Mouse (Mus musculus) hindbrain, postnatal 0 days (tissue): Measurements from ENCODE around the gene Ddah1. TPM values are rescaled to one million over a fixed set of nuclear protein-coding genes. Genes with fewer than 3 reads are reported as not detected.

ENCODE experiments used
- ATAC-seq: fragments of 200-750 bp; cut with Nextera tagmentation; 2 replicates; pipeline ENCODE4 v1.8.0; 2017; ENCODE audit warnings: mild to moderate bottlenecking, moderate TSS enrichment, moderate library complexity
- DNase-seq: peaks from one replicate; pipeline ENCODE4 v3.0.0-alpha.2; 2015; ENCODE audit warnings: low spot score
- H3K27ac ChIP-seq: fragments of 300-500 bp; sonication (generic); 2 replicates; pipeline ENCODE4 v1.5.1; 2014; ENCODE audit warnings: mild to moderate bottlenecking
- H3K27me3 ChIP-seq: fragments of 300-500 bp; sonication (generic); 2 replicates; pipeline ENCODE4 v1.6.1; 2014; ENCODE audit warnings: low read length, mixed read lengths; ENCODE audit not compliant: insufficient read depth
- H3K36me3 ChIP-seq: fragments of 300-500 bp; sonication (generic); 2 replicates; pipeline ENCODE4 v1.6.1; 2014; ENCODE audit warnings: low read length, mixed read lengths; ENCODE audit not compliant: insufficient read depth
- H3K4me1 ChIP-seq: fragments of 300-500 bp; sonication (generic); 2 replicates; pipeline ENCODE4 v1.6.1; 2014; ENCODE audit warnings: antibody characterized with exemption, low read length, mixed read lengths; ENCODE audit not compliant: insufficient read depth
- H3K4me2 ChIP-seq: fragments of 300-500 bp; sonication (generic); 2 replicates; pipeline ENCODE4 v1.6.1; 2014; ENCODE audit warnings: low read depth, mild to moderate bottlenecking, low read length, moderate library complexity, mixed read lengths
- H3K4me3 ChIP-seq: fragments of 300-500 bp; sonication (generic); 2 replicates; pipeline ENCODE4 v1.5.1; 2014; ENCODE audit warnings: low read length
- H3K9ac ChIP-seq: fragments of 300-500 bp; sonication (generic); replicated peaks from 2 replicates; pipeline ENCODE4 v1.6.1; 2014; ENCODE audit warnings: mild to moderate bottlenecking, low read length, moderate library complexity, mixed read lengths
- H3K9me3 ChIP-seq: fragments of 300-500 bp; sonication (generic); 2 replicates; pipeline ENCODE4 v1.6.1; 2016; ENCODE audit warnings: low read length, mixed read lengths
- CTCF ChIP-seq: IDR thresholded peaks from 2 replicates; pipeline ENCODE4 v1.5.1; 2016; ENCODE audit warnings: antibody characterized with exemption, control low read depth, low read depth
- WGBS: fragments of 180-500 bp; shearing (Covaris S2); extraction: QIAGEN DNeasy Blood & Tissue Kit; methylation state at CpG from one replicate; pipeline ENCODE4 v1.1.7; 2014; 5-methylcytosine and 5-hydroxymethylcytosine counted together
- polyA plus RNA-seq: library from polyadenylated mRNA; unstranded; fragments of >200 nt; fragmentation: Nextera tagmentation; extraction: Ambion mirVana; gene quantifications from 2 replicates; pipeline ENCODE4 v1.2.1, GENCODE M21; 2015
- total RNA-seq: library from RNA; depleted of rRNA; stranded (reverse); fragments of >200 nt; gene quantifications from 2 replicates; pipeline ENCODE4 v1.2.3, GENCODE M21; 2014

Ddah1 gene
- total and polyA plus RNA-seq, 2 experiments from 2014 or later, result 125 to 170 TPM

DNA sequence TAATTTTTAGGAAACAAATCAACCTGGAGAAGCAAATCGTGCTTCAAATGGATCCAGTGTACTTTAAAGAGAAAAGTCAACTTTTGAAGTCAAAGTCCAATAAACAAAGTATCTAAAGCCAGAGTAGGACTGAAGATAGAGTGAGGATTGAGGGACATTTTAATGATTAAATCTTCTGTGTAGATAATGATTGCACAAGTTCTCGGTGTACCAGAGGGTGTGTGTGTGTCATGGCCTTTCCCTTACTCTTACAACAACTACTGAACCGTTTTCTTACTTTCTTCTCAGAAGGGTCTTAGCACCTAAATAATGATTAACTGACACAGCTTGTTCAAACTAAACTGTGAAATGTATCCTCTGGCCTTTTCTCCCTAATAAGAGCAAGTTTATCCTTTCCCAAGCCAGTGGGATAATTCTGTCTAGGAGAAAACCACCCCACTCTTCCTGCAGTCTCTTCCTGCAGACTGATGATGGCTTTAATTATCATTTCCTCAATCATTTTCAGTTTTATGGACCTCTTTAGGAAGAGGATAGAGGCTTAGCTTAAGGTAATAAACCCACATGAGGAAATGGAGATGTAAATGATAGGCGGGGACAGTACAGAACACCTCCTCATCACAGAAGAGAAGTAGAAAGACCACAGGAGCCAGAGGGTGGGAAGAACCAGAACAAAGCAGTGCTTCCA lies 4.6 kb downstream of the Ddah1 start:
- Histone ChIP-seq H3K4me1 (peaks cover 2% of the 10 kb centered on the region; the same call in 1 of the 2 replicates), H3K27ac (no peak overlapping the region), H3K4me3 (no peak overlapping the region), H3K27me3 (no peaks in the 10 kb centered on the region), H3K9me3 (no peaks in the 10 kb centered on the region), H3K4me2 (no peak overlapping the region), H3K36me3 (no peaks in the 10 kb centered on the region), H3K9ac (no peak overlapping the region)
- ATAC-seq (no peak), DNase-seq (no peak)
- WGBS, result 90% methylated on average over 4 of the region's 4 CpGs
- TF ChIP-seq CTCF, result no peak

DNA sequence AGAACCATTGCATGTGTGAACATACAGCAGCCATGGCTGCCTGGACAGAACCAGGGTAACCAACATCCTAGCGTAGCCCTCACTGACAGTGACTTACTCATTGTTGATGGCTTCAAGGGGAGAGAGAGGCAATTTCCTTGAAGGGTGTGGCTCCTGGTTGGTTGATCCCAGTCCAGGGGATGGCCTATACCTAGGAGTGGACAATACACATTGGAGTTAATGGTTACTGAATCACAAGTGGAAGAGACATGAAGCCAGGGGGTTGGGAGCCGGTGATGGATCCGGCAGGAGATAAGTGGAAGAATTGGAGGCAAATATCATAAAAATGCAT lies 5.1 kb downstream of the Ddah1 start:
- Histone ChIP-seq H3K4me1 (peaks cover 2% of the 10 kb centered on the region; the same call in 1 of the 2 replicates), H3K9me3 (no peaks in the 10 kb centered on the region), H3K27ac (no peak overlapping the region), H3K9ac (no peak overlapping the region), H3K4me3 (no peak overlapping the region), H3K27me3 (no peaks in the 10 kb centered on the region), H3K4me2 (no peak overlapping the region), H3K36me3 (no peaks in the 10 kb centered on the region)
- WGBS, result 96% methylated on average over 3 of the region's 3 CpGs
- no peak for TF ChIP-seq CTCF
- DNase-seq, result no peak
- ATAC-seq, result no peak

DNA sequence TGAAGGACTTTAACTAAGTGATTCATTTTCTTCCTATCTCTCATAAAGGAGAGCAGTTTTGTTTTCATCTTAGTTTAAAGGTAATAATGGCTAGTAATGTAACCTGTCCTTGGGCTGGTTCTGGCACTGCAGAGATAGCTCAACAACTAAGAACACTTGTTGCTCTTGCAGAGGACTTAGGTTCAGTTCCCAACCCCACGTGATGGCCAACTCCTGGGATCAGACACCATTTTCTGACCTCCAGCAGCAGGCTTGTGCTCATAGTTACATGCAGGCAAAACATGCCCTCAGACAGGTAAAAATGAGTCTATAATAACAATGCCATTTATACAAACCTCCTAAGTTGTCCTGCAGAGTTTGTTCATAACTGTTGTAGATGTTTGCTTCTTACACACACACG lies 5.9 kb downstream of the Ddah1 start:
- DNase-seq (no peak), ATAC-seq (no peak)
- WGBS, result 88% methylated on average over 2 of the region's 2 CpGs
- no peaks in the 10 kb centered on the region for H3K27me3 ChIP-seq
- H3K9ac ChIP-seq, result no peak overlapping the region
- no peak overlapping the region for H3K4me2 ChIP-seq
- H3K36me3 ChIP-seq, result no peaks in the 10 kb centered on the region
- H3K4me1 ChIP-seq, result peaks cover under 1% of the 10 kb centered on the region; the same call in 1 of the 2 replicates
- no peaks in the 10 kb centered on the region for H3K9me3 ChIP-seq
- no peak overlapping the region for H3K4me3 ChIP-seq
- H3K27ac ChIP-seq, result no peak overlapping the region
- TF ChIP-seq CTCF, result no peak

DNA sequence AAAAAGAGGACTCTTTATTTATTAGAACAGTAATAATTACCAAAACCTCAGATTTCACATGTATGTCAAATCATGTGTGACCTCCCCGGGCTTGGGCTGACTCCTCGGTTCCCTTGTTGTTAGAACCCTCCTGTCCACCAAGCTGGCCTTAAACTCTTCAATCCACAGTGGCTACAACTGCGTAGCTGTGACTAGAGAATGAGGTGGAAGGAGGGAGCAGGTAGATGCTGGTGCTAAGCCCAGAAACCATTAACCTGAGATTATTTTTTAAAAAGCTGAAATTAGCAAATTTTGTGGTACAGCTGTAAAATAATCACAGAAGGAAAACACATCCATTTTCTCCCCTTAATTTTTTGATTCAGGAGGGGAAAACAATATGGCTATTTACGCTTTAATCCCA lies 10.0 kb downstream of the Ddah1 start:
- TF ChIP-seq CTCF, result no peak
- Histone ChIP-seq H3K4me1 (no peaks in the 10 kb centered on the region), H3K9me3 (no peaks in the 10 kb centered on the region), H3K4me3 (no peak overlapping the region), H3K27ac (no peak overlapping the region), H3K9ac (no peak overlapping the region), H3K36me3 (no peaks in the 10 kb centered on the region), H3K27me3 (no peaks in the 10 kb centered on the region), H3K4me2 (no peak overlapping the region)
- ATAC-seq, result no peak
- DNase-seq, result no peak
- 94% methylated on average over 4 of the region's 4 CpGs for WGBS

DNA sequence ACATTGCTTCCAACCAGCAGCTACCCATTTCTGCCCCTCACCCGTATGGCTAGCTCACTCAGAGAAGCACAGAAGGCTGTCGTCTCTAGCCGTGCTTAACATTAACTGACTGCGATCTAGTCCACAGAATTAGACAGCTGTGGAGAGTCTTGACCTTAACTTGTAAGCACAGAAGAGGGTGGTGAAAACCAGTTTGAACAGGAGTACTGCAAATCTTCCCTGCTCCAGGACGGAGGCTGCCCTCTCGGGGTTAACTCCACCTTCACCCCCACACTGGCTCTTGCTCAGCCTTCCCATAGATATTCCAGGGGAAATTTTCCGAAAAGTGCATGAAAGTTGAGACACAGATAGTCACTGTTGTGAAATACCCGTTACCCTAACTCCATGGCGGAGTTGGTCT lies 14.9 kb downstream of the Ddah1 start:
- TF ChIP-seq CTCF, result no peak
- no peaks in the 10 kb centered on the region for H3K27me3 ChIP-seq
- no peaks in the 10 kb centered on the region for H3K9me3 ChIP-seq
- H3K4me2 ChIP-seq, result no peak overlapping the region
- H3K4me3 ChIP-seq, result no peak overlapping the region
- WGBS, result 92% methylated on average over 9 of the region's 9 CpGs
- ATAC-seq (no peak), DNase-seq (no peak)
- H3K4me1 ChIP-seq, result no peaks in the 10 kb centered on the region; the same call in 1 of the 2 replicates
- no peak overlapping the region for H3K9ac ChIP-seq
- no peak overlapping the region for H3K27ac ChIP-seq
- H3K36me3 ChIP-seq, result no peaks in the 10 kb centered on the region

GRCm38 (mm10) chr3:145774336-145774735 lies 15.9 kb downstream of the Ddah1 start:
- ATAC-seq (no peak), DNase-seq (no peak)
- no peak overlapping the region for H3K4me3 ChIP-seq
- H3K27me3 ChIP-seq, result no peaks in the 10 kb centered on the region
- 89% methylated on average over 7 of the region's 7 CpGs for WGBS
- no peak for TF ChIP-seq CTCF
- no peak overlapping the region for H3K4me2 ChIP-seq
- H3K9me3 ChIP-seq, result no peaks in the 10 kb centered on the region
- H3K4me1 ChIP-seq, result no peaks in the 10 kb centered on the region; the same call in 1 of the 2 replicates
- no peak overlapping the region for H3K9ac ChIP-seq
- no peaks in the 10 kb centered on the region for H3K36me3 ChIP-seq
- H3K27ac ChIP-seq, result no peak overlapping the region

DNA sequence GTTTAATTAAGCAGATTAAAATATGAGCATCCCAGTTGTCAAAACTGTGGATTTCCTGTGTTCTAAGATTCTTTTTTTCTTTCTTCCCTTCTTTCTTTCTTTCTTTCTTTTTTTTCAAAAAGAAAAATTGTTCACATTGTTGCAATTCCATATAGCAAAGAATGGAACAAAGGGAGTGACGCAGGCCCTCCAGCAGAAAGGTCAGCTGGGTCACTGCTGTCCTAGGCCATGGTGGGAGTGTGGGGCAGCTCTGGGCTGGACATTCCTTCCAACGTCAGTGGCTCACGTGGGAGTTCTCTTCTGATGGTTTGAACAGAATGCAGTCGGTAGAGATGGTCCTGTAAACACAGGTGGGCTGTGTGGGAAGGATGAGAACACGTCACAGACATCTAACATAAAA lies 16.8 kb downstream of the Ddah1 start:
- Histone ChIP-seq H3K9me3 (no peaks in the 10 kb centered on the region), H3K4me1 (no peaks in the 10 kb centered on the region; the same call in 1 of the 2 replicates), H3K27ac (no peak overlapping the region), H3K9ac (no peak overlapping the region), H3K36me3 (no peaks in the 10 kb centered on the region), H3K4me3 (no peak overlapping the region), H3K4me2 (no peak overlapping the region), H3K27me3 (no peaks in the 10 kb centered on the region)
- 42% methylated on average over 5 of the region's 5 CpGs for WGBS
- ATAC-seq (no peak), DNase-seq (no peak)
- TF ChIP-seq CTCF, result no peak
